Mouse (Mus musculus) testis, adult 2 months (tissue): Measurements from ENCODE around the gene Msmp. TPM values are rescaled to one million over a fixed set of nuclear protein-coding genes. Genes with fewer than 3 reads are reported as not detected.

Experiments
- H3K27ac ChIP-seq: fragments of 200-500 bp; 2 replicates; pipeline ENCODE4 v1.5.1; 2012; ENCODE audit warnings: low read depth, low read length; ENCODE audit not compliant: control insufficient read depth, insufficient read depth
- H3K27me3 ChIP-seq: fragments of 200-500 bp; 2 replicates; pipeline ENCODE4 v1.6.1; 2012; ENCODE audit warnings: mild to moderate bottlenecking, low read length, moderate library complexity; ENCODE audit not compliant: control insufficient read depth, insufficient read depth
- H3K36me3 ChIP-seq: fragments of 200-500 bp; 2 replicates; pipeline ENCODE4 v1.6.1; 2012; ENCODE audit warnings: mild to moderate bottlenecking, low read length; ENCODE audit not compliant: control insufficient read depth, insufficient read depth
- H3K4me1 ChIP-seq: fragments of 200-500 bp; 2 replicates; pipeline ENCODE4 v1.6.1; 2012; ENCODE audit warnings: low read length; ENCODE audit not compliant: control insufficient read depth, insufficient read depth
- H3K4me3 ChIP-seq: fragments of 200-500 bp; 2 replicates; pipeline ENCODE4 v1.5.1; 2012; ENCODE audit warnings: low read depth, mild to moderate bottlenecking, low read length, moderate library complexity, mixed read lengths; ENCODE audit not compliant: control insufficient read depth
- CTCF ChIP-seq: fragments of 200-500 bp; IDR thresholded peaks from 2 replicates; pipeline ENCODE4 v1.5.1; 2012; ENCODE audit warnings: low read depth, mild to moderate bottlenecking, inconsistent platforms, low read length, moderate library complexity; ENCODE audit not compliant: control insufficient read depth, insufficient read depth, insufficient replicate concordance
- POLR2A ChIP-seq: fragments of 200-500 bp; IDR thresholded peaks from 2 replicates; pipeline ENCODE4 v1.6.1; 2012; ENCODE audit warnings: low read depth, mild to moderate bottlenecking, inconsistent platforms, low read length, moderate library complexity; ENCODE audit not compliant: control insufficient read depth
- polyA plus RNA-seq: library from polyadenylated mRNA; depleted of rRNA; stranded (reverse); fragments of >200 nt; gene quantifications from 2 replicates; pipeline ENCODE4 v1.2.3, GENCODE M21; 2012; rRNA removed

Msmp gene
- polyA plus RNA-seq, 1 experiment: 1.1 TPM

DNA sequence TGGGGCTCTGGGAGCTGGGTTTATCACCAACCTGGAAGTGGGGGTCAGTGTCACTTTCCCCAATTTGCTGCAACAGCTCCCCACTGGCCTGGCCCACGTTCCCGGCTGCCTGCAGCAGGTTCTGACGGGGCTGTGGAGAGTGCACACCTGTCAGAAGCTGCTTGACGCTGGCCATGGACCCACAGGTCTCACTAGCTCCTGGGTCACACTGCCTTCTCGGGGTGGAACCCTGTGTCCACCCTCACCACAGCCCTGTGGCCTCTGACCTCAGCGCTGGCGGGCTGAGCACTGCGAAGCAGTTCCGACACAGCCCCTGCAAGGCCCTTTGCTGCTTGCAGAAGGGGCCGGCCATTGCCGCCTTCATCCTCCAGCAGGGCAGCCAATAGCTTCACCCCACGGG lies 35.2 kb downstream of the Msmp start:
- no peak for TF ChIP-seq CTCF
- TF ChIP-seq POLR2A: no peak
- no peak overlapping the region for H3K4me3 ChIP-seq
- H3K36me3 ChIP-seq: peaks cover 21% of the 10 kb centered on the region
- H3K4me1 ChIP-seq: no peaks in the 10 kb centered on the region
- no peaks in the 10 kb centered on the region for H3K27me3 ChIP-seq
- no peak overlapping the region for H3K27ac ChIP-seq

DNA sequence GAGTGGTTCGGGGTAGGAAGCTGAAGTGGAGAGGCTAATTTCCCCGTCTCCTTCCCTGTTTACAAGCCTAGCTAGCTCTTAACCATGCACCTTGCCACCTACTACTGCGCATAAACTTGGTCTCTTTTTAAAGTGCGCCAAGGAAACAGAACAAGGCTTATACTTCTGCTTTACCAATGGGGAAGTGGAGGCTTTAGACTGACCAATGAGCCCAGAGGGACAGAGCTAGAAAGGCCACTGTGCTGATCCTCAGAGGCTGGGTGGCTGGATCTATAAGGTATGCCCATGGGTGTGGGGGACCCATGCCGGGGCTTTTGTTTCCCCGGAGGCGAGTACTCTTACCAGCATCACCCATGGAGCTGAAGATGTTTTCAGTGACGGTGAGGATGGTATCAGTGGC lies 37.1 kb downstream of the Msmp start:
- no peaks in the 10 kb centered on the region for H3K27me3 ChIP-seq
- H3K4me3 ChIP-seq: no peak overlapping the region
- no peaks in the 10 kb centered on the region for H3K4me1 ChIP-seq
- no peak overlapping the region for H3K27ac ChIP-seq
- peaks cover 21% of the 10 kb centered on the region for H3K36me3 ChIP-seq
- no peak for TF ChIP-seq CTCF
- no peak for TF ChIP-seq POLR2A

DNA sequence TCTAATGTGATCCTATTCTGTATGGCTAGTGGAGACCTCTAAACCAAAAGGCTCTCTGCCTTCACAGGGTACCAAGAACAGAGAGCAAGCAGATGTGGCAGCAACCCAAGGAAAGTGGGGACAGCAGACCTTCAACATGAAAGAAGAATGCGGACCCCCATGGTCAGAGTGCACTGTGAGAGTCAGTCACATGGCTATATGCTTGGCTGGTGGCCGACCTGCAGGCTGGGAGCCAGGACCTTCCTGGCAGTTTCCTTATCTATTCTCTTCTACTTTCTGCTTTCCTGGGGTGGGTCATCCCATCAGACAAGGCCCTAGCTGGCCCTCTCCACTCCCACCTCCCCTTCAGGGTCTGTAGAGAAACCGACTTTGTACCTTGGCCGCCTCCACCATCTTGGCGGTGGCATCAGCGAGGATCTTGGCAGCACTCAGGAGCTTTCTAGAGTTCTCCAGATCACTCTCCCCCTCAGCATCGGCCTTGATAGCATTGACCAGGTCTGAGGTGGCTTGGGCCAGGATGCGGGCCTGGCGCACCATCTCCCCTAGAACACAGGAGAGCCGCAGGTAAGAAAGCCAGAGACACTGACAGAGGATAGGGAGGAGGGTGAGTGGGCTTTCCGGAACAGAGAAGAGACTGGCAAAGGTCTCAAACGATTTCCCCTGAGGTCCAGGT lies 37.8 kb downstream of the Msmp start:
- no peak for TF ChIP-seq POLR2A
- no peak for TF ChIP-seq CTCF
- no peaks in the 10 kb centered on the region for H3K27me3 ChIP-seq
- H3K36me3 ChIP-seq: peaks cover 21% of the 10 kb centered on the region
- no peak overlapping the region for H3K27ac ChIP-seq
- H3K4me1 ChIP-seq: no peaks in the 10 kb centered on the region
- no peak overlapping the region for H3K4me3 ChIP-seq

DNA sequence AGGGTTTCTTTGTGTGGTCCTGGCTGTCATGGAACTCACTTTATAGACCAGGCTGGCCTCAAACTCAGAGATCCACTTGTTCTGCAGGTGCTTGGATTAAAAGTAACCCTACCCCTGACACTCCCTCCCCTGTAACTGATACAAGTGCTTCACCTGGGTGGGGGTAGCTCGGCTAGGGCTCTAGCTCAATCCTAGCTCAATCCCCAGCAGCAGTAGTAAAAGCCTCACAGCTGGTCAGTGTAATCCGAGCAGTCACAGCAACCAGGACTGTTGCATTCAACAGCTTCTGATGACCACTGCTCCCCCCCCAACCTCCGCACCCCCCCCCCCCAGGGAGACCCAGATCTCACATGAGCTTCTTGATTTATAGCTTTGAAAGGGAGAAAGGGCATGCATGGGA lies 42.2 kb downstream of the Msmp start:
- Histone ChIP-seq H3K27ac (no peak overlapping the region), H3K36me3 (peaks cover 24% of the 10 kb centered on the region), H3K4me3 (no peak overlapping the region), H3K4me1 (no peaks in the 10 kb centered on the region), H3K27me3 (no peaks in the 10 kb centered on the region)
- TF ChIP-seq POLR2A: no peak
- TF ChIP-seq CTCF: no peak

DNA sequence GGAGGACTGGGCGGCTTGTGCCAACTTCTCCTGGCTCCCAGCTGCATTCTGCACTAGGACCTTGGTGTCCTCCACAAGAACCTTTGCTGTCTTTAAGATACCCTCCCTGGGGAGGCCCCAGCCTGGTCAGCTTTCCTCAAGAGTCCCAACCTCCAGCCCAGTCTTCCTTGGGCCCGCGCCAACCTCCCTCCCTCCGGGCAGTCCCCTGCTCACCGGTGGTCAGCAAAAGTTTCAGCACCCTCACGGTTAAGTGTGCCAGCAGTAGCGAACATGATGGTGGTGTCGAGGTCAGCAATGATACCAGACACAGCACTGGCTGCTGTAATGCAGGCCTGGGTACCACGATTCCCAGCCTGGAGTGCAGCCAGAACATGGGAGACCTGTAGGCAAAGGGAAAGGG lies 48.3 kb downstream of the Msmp start:
- TF ChIP-seq CTCF: no peak
- no peak for TF ChIP-seq POLR2A
- Histone ChIP-seq H3K4me3 (no peak overlapping the region), H3K27ac (no peak overlapping the region), H3K36me3 (peaks cover 10% of the 10 kb centered on the region), H3K4me1 (peaks cover 3% of the 10 kb centered on the region), H3K27me3 (no peaks in the 10 kb centered on the region)

DNA sequence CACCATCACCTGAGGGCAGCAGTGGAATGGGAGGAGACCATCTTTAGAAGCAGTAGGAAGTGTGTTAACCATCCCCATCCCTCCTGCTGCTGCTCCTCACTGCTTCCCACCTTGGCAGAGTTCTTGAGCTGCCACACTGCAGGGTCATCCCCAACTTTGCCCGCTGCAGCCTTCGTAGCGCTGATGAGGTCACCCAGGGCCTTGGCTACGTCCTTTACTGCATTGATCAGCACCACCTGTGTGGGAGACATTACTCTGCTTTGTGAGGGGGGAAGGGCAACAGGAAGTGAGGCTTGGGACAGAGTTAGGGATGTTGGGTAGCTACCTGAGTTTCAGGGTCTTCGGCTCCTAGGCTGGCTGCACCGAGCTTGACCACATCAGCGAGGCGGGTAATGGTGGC lies 48.7 kb downstream of the Msmp start:
- no peaks in the 10 kb centered on the region for H3K27me3 ChIP-seq
- H3K36me3 ChIP-seq: peaks cover 10% of the 10 kb centered on the region
- H3K4me1 ChIP-seq: peaks cover 3% of the 10 kb centered on the region
- no peak overlapping the region for H3K4me3 ChIP-seq
- H3K27ac ChIP-seq: no peak overlapping the region
- TF ChIP-seq POLR2A: no peak
- no peak for TF ChIP-seq CTCF

DNA sequence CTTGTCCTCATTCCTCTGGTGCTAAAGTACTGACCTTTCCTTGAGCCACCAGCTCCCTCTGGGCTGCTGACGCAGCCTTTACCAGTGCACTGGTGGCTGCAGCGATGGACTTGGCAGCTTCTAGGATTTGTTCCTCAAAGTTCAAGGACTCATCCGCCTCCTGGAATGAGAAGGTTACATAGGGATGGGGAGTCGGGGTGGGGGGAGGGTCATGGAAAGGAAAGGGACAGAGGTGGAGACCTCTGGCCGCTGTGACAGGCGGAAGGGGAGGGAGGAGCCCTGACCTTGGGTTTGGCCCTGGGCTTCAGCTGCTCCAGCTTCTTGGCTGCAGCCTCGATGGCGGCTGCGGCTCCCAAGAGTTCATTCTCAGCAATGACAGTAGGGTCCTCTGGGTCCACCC lies 51.0 kb downstream of the Msmp start:
- TF ChIP-seq POLR2A (no peak), CTCF (no peak)
- H3K27ac ChIP-seq: peak overlapping the region; percentile 65
- no peaks in the 10 kb centered on the region for H3K27me3 ChIP-seq
- H3K36me3 ChIP-seq: peaks cover 3% of the 10 kb centered on the region
- H3K4me1 ChIP-seq: peaks cover 3% of the 10 kb centered on the region
- no peak overlapping the region for H3K4me3 ChIP-seq

Other genes starting within 250 kb of the Msmp start
- gene Rusc2, start 202.5 kb downstream of the Msmp start, polyA plus RNA-seq: 24.1 and 30.0 TPM in 2 replicates
- 1.6 and 2.2 TPM in 2 replicates for gene Fam166b, start 155.4 kb downstream of the Msmp start, polyA plus RNA-seq
- 935 and 983 TPM in 2 replicates for gene Tesk1, start 142.6 kb downstream of the Msmp start, polyA plus RNA-seq
- gene Cd72, start 129.9 kb downstream of the Msmp start, polyA plus RNA-seq: 0.34 and 0.63 TPM in 2 replicates
- not detected in 2 replicates for gene Sit1, start 100.8 kb downstream of the Msmp start, polyA plus RNA-seq
- 33.5 and 46.6 TPM in 2 replicates for gene Ccdc107, start 91.6 kb downstream of the Msmp start, polyA plus RNA-seq
- 26.6 and 27.3 TPM in 2 replicates for gene Arhgef39, start 84.8 kb downstream of the Msmp start, polyA plus RNA-seq
- 0.07 and 0.38 TPM in 2 replicates for gene Car9, start 77.5 kb downstream of the Msmp start, polyA plus RNA-seq
- 6.0 and 22.9 TPM in 2 replicates for gene Tpm2, start 60.7 kb downstream of the Msmp start, polyA plus RNA-seq
- gene Creb3, start 22.2 kb downstream of the Msmp start, polyA plus RNA-seq: 27.9 and 35.0 TPM in 2 replicates
- 44.9 and 51.8 TPM in 2 replicates for gene Tln1, start 21.8 kb downstream of the Msmp start, polyA plus RNA-seq
- 36.8 and 37.6 TPM in 2 replicates for gene Rgp1, start 5.8 kb downstream of the Msmp start, polyA plus RNA-seq
- gene Gba2, start 5.6 kb downstream of the Msmp start, polyA plus RNA-seq: 61.0 and 65.0 TPM in 2 replicates
- gene Npr2, start 47.4 kb upstream of the Msmp start, polyA plus RNA-seq: 2.6 and 4.0 TPM in 2 replicates
- gene Spag8, start 69.1 kb upstream of the Msmp start, polyA plus RNA-seq: 112 and 124 TPM in 2 replicates
- 11.6 and 14.3 TPM in 2 replicates for gene Hint2, start 72.0 kb upstream of the Msmp start, polyA plus RNA-seq
- gene Tmem8b, start 84.5 kb upstream of the Msmp start, polyA plus RNA-seq: 55.7 and 59.7 TPM in 2 replicates
- 182 and 185 TPM in 2 replicates for gene Fam221b, start 84.7 kb upstream of the Msmp start, polyA plus RNA-seq
- not detected in 2 replicates for gene Olfr70, start 116.3 kb upstream of the Msmp start, polyA plus RNA-seq
- gene Olfr71, start 125.8 kb upstream of the Msmp start, polyA plus RNA-seq: not detected in 2 replicates
- gene Hrct1, start 142.7 kb upstream of the Msmp start, polyA plus RNA-seq: 0.62 and 0.73 TPM in 2 replicates
- 3.0 and 4.6 TPM in 2 replicates for gene Spaar, start 145.5 kb upstream of the Msmp start, polyA plus RNA-seq
- gene Olfr159, start 186.5 kb upstream of the Msmp start, polyA plus RNA-seq: not detected in 2 replicates
- not detected in 2 replicates for gene Olfr156, start 239.4 kb upstream of the Msmp start, polyA plus RNA-seq